ENCODE assay signal across 9 mouse cellular contexts in the genomic region with DNA sequence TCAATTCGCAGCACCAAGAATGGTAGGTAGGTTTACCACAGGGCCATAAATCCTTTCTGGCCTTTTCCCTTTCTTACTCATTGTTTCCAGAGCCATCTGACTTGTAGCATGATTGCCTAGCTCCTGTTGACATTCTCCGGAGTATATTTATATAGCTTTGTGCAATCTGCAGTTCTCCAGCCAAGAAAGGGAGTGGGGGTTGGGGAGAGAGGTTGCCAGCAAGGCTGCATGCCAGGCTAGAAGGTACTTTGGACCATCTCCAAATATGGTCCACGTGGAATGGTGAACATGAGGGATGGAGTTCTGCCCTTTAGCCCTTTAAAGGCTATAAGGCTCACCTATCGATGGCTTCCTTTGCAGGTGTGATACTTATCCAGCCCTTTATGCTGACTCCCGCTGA. TPM values are rescaled to one million over a fixed set of nuclear protein-coding genes. Genes with fewer than 3 reads are reported as not detected.
A peak's percentile ranks its signal among the peaks of the same experiment; 100 is the strongest.
DNase-seq lines count a peak whose midpoint lies in the region; ATAC-seq and TF ChIP-seq lines count a peak whose summit lies in the region.
"Had no signal": no experiment of that assay in that cellular context is flagged by ENCODE, and none has a peak within 500 bp of the region (broad histone marks: within the 10 kb centered on the region; RNA-seq: fewer than 3 reads in every experiment).

No protein-coding gene starts in this region.

- peaks cover 19% of the 10 kb centered on the region; the same call in 1 of the 2 replicates for H3K79me2 ChIP-seq in liver, adult 2 months (ENCODE audit: control insufficient read depth, insufficient read depth, low read length)

- peak overlapping the region; percentile 36 for H3K27ac ChIP-seq in liver, adult 2 months (replicated peaks; ENCODE audit: insufficient read depth, low read depth, low read length)
- no peak overlapping the region for H3K27ac ChIP-seq in liver, embryonic 12.5 days
- H3K27ac ChIP-seq in embryonic fibroblast, embryonic 13.5 days (ENCODE audit: insufficient read depth, low read length): peak overlapping the region; percentile 15; the same call in 1 of the 2 replicates
- peak overlapping the region; percentile 86 for H3K27ac ChIP-seq in stomach, embryonic 16.5 days (ENCODE audit: low read length)
- H3K27ac ChIP-seq in embryonic facial prominence, embryonic 10.5 days (replicated peaks): no peak overlapping the region
- no peak overlapping the region for H3K27ac ChIP-seq in hindbrain, embryonic 10.5 days

- peaks cover 44% of the 10 kb centered on the region for H3K4me1 ChIP-seq in liver, adult 2 months (ENCODE audit: control insufficient read depth, insufficient read depth, low read length)
- peaks cover 2% of the 10 kb centered on the region; the same call in 1 of the 2 replicates for H3K4me1 ChIP-seq in liver, embryonic 12.5 days
- H3K4me1 ChIP-seq in embryonic fibroblast, embryonic 13.5 days (ENCODE audit: control insufficient read depth, insufficient read depth, low read length): peaks cover 14% of the 10 kb centered on the region
- peaks cover 36% of the 10 kb centered on the region for H3K4me1 ChIP-seq in stomach, embryonic 16.5 days (ENCODE audit: control insufficient read depth, insufficient read depth, low read length)
- H3K4me1 ChIP-seq in embryonic facial prominence, embryonic 10.5 days: peaks cover 21% of the 10 kb centered on the region
- H3K4me1 ChIP-seq in hindbrain, embryonic 10.5 days (replicated peaks): peaks cover 22% of the 10 kb centered on the region

- H3K36me3 ChIP-seq in liver, adult 2 months (ENCODE audit: control insufficient read depth, insufficient read depth, low read length): no peaks in the 10 kb centered on the region; the same call in 1 of the 2 replicates
- H3K36me3 ChIP-seq in liver, embryonic 12.5 days: no peaks in the 10 kb centered on the region
- H3K36me3 ChIP-seq in stomach, embryonic 16.5 days (ENCODE audit: control insufficient read depth, insufficient read depth, low read length): no peaks in the 10 kb centered on the region
- H3K36me3 ChIP-seq in embryonic facial prominence, embryonic 10.5 days (replicated peaks): no peaks in the 10 kb centered on the region
- H3K36me3 ChIP-seq in hindbrain, embryonic 10.5 days: no peaks in the 10 kb centered on the region

- ATAC-seq in liver, embryonic 12.5 days: no peak
- peak; percentile 76 for ATAC-seq in stomach, embryonic 16.5 days (ENCODE audit: insufficient read depth, low FRiP score)

- DNase-seq in liver, adult 2 months (ENCODE audit: extremely low read depth, low read depth, low spot score): peak; percentile 96
- DNase-seq in kidney, postnatal 14 days: peak; percentile 81
- DNase-seq in embryonic facial prominence, embryonic 10.5 days (ENCODE audit: low spot score): no peak
- no peak for DNase-seq in hindbrain, embryonic 10.5 days (ENCODE audit: low spot score)
- no peak for DNase-seq in layer of hippocampus, adult 9-11 months
- DNase-seq: retina, postnatal 1 day had no signal

- 20% methylated on average over 5 of the region's 5 CpGs for WGBS in liver, adult 2 months
- 59% methylated on average over 5 of the region's 5 CpGs for WGBS in liver, embryonic 12.5 days (ENCODE audit: insufficient replicate concordance)
- WGBS in stomach, embryonic 16.5 days: 48% methylated on average over 5 of the region's 5 CpGs
- WGBS in embryonic facial prominence, embryonic 10.5 days: 86% methylated on average over 5 of the region's 5 CpGs
- WGBS in hindbrain, embryonic 10.5 days: 92% methylated on average over 5 of the region's 5 CpGs

- no peak overlapping the region for H3K4me2 ChIP-seq in liver, embryonic 12.5 days
- H3K4me2 ChIP-seq in stomach, embryonic 16.5 days (ENCODE audit: low read depth, low read length): no peak overlapping the region

- H3K27me3 ChIP-seq in liver, adult 2 months (ENCODE audit: control insufficient read depth, insufficient read depth, low read length): no peaks in the 10 kb centered on the region
- no peaks in the 10 kb centered on the region for H3K27me3 ChIP-seq in liver, embryonic 12.5 days (replicated peaks)
- no peaks in the 10 kb centered on the region for H3K27me3 ChIP-seq in stomach, embryonic 16.5 days (ENCODE audit: control insufficient read depth, insufficient read depth, low read length)
- peaks cover 7% of the 10 kb centered on the region; the same call in 1 of the 2 replicates for H3K27me3 ChIP-seq in embryonic facial prominence, embryonic 10.5 days (replicated peaks; ENCODE audit: low read depth, poor library complexity, severe bottlenecking)
- H3K27me3 ChIP-seq in hindbrain, embryonic 10.5 days (ENCODE audit: insufficient read depth, poor library complexity, severe bottlenecking): no peaks in the 10 kb centered on the region

- TF ChIP-seq CTCF in liver, adult 2 months (IDR thresholded peaks at IDR 0.05; ENCODE audit: low read depth, low read length): no peak
- TF ChIP-seq CTCF in embryonic fibroblast, embryonic 13.5 days (IDR thresholded peaks at IDR 0.05; ENCODE audit: borderline replicate concordance, insufficient read depth, low read length): no peak

- no peak for TF ChIP-seq POLR2A in liver, adult 2 months (IDR thresholded peaks at IDR 0.05; ENCODE audit: extremely low read depth, insufficient read depth, low read length)
- TF ChIP-seq POLR2A in embryonic fibroblast, embryonic 13.5 days (IDR thresholded peaks at IDR 0.05; ENCODE audit: low read depth, low read length): no peak

- no peaks in the 10 kb centered on the region for H3K9me3 ChIP-seq in liver, embryonic 12.5 days (replicated peaks)
- no peaks in the 10 kb centered on the region for H3K9me3 ChIP-seq in stomach, embryonic 16.5 days (replicated peaks; ENCODE audit: control insufficient read depth, low read length)
- H3K9me3 ChIP-seq in embryonic facial prominence, embryonic 10.5 days: no peaks in the 10 kb centered on the region
- H3K9me3 ChIP-seq in hindbrain, embryonic 10.5 days: no peaks in the 10 kb centered on the region

- no peak overlapping the region for H3K4me3 ChIP-seq in liver, adult 2 months (ENCODE audit: insufficient read depth, low read depth, low read length)
- H3K4me3 ChIP-seq in liver, embryonic 12.5 days: no peak overlapping the region
- no peak overlapping the region for H3K4me3 ChIP-seq in embryonic fibroblast, embryonic 13.5 days (ENCODE audit: insufficient read depth, low read length)
- no peak overlapping the region for H3K4me3 ChIP-seq in stomach, embryonic 16.5 days (replicated peaks; ENCODE audit: low read length)
- no peak overlapping the region for H3K4me3 ChIP-seq in embryonic facial prominence, embryonic 10.5 days
- H3K4me3 ChIP-seq in hindbrain, embryonic 10.5 days: no peak overlapping the region

- no peak overlapping the region for H3K9ac ChIP-seq in liver, adult 2 months (ENCODE audit: low read depth, low read length)
- no peak overlapping the region for H3K9ac ChIP-seq in liver, embryonic 12.5 days
- no peak overlapping the region for H3K9ac ChIP-seq in stomach, embryonic 16.5 days (ENCODE audit: low read length)

RNA-seq across cellular contexts. Expression of gene Mical2, which starts 45.2 kb away (rescaled TPM):
- 4.1 and 4.5 TPM in 2 replicates for total RNA-seq in liver, adult 2 months (2014; rRNA removed)
- polyA plus RNA-seq in liver, adult 2 months (2012; rRNA removed): 6.9 and 7.9 TPM in 2 replicates
- polyA plus RNA-seq in liver, embryonic 12.5 days (2016; fragmentation: Nextera tagmentation; extraction: Ambion mirVana): 3.4 and 4.1 TPM in 2 replicates
- polyA plus RNA-seq in embryonic fibroblast, embryonic 13.5 days (2011; ENCODE audit: insufficient read length, low read depth, missing spikeins): 76.3 and 150 TPM in 2 replicates
- 13.2 and 15.5 TPM in 2 replicates for polyA plus RNA-seq in stomach, embryonic 16.5 days (2015; fragmentation: Nextera tagmentation; extraction: Ambion mirVana)
- polyA plus RNA-seq in embryonic facial prominence, embryonic 10.5 days (2016; fragmentation: Nextera tagmentation; extraction: Ambion mirVana): 1.2 and 1.4 TPM in 2 replicates
- 0.77 and 1.2 TPM in 2 replicates for polyA plus RNA-seq in hindbrain, embryonic 10.5 days (2016; fragmentation: Nextera tagmentation; extraction: Ambion mirVana)

Comparison
In these comparisons a context has a peak if more than half of its experiments do, and no peak if none do; other contexts are left out.
1. H3K27ac ChIP-seq: peak in liver, adult 2 months (single experiment), embryonic fibroblast, embryonic 13.5 days (single experiment) and stomach, embryonic 16.5 days (single experiment); none in liver, embryonic 12.5 days (single experiment), embryonic facial prominence, embryonic 10.5 days (single experiment) and hindbrain, embryonic 10.5 days (single experiment).
2. DNase-seq: peak in liver, adult 2 months (single experiment) and kidney, postnatal 14 days (single experiment); none in embryonic facial prominence, embryonic 10.5 days (single experiment), hindbrain, embryonic 10.5 days (single experiment) and layer of hippocampus, adult 9-11 months (single experiment).